Mouse (Mus musculus): ENCODE data around the gene Stc2. TPM values are rescaled to one million over a fixed set of nuclear protein-coding genes. Genes with fewer than 3 reads are reported as not detected.

The Stc2 gene
- polyA plus RNA-seq, 1 experiment from 2014 or later: 6.4 TPM

DNA sequence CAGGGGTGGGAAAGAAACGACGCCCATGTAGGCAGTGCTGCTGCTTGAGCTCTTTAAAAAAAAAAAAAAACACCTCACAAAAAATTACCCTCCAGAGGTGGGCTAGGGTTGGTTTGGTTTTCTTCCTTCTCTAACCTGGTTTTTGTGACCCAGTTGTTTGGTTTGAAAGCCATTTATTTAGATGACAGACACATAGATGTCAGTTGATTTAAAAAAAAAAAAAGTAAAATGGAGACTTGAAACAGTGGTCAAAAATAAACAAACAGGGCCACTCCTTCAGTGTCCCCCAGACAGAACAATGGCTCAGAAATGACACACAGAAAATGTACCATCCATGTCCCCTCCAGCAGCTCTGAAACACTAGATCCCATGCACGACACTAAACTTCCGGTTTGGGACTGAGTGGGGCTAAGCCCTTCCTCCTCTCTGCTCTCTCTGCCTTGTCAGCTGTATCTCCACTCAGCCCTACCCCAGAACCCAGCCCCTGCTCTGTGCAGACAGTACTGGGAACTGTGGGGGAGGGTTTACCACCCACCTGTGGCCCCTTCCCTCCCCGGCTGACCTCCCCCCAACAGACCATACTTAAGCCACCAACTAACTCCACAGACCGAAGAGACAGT is 10.5 kb downstream of the Stc2 start:
- Histone ChIP-seq H3K4me3 (replicated peaks; ENCODE audit: low read length) (no peak overlapping the region), H3K9ac (ENCODE audit: low read length) (no peak overlapping the region), H3K4me2 (ENCODE audit: low read depth, low read length) (no peak overlapping the region), H3K27ac (ENCODE audit: low read length) (no peak overlapping the region), H3K27me3 (ENCODE audit: control insufficient read depth, insufficient read depth, low read length) (no peaks in the 10 kb centered on the region), H3K4me1 (ENCODE audit: control insufficient read depth, insufficient read depth, low read length) (no peaks in the 10 kb centered on the region), H3K9me3 (replicated peaks; ENCODE audit: control insufficient read depth, low read length) (no peaks in the 10 kb centered on the region), H3K36me3 (ENCODE audit: control insufficient read depth, insufficient read depth, low read length) (no peaks in the 10 kb centered on the region)
- 65% methylated on average over 6 of the region's 6 CpGs for WGBS
- ATAC-seq (ENCODE audit: insufficient read depth, low FRiP score): no peak

DNA sequence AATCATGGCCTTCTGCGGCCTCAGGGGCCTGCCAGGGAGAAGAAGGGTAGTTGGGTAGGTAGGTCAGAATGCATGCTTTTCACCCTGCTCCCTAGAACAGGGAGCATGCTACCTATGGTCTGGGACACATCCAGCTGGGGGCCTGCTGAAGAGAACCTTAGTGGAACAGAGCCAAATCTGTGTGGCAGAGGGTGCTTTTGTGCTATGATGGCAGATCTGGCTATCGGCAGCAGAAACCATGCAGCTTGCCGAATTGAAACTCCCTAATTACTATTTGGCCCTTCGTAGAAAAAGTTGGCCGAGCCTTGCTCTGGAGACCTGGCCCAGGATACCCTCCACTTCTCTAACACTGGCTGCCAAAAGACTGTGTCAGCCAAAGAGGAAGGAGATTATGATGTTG is 11.4 kb downstream of the Stc2 start:
- Histone ChIP-seq H3K4me1 (ENCODE audit: control insufficient read depth, insufficient read depth, low read length) (no peaks in the 10 kb centered on the region), H3K27ac (ENCODE audit: low read length) (no peak overlapping the region), H3K36me3 (ENCODE audit: control insufficient read depth, insufficient read depth, low read length) (no peaks in the 10 kb centered on the region), H3K27me3 (ENCODE audit: control insufficient read depth, insufficient read depth, low read length) (no peaks in the 10 kb centered on the region), H3K9me3 (replicated peaks; ENCODE audit: control insufficient read depth, low read length) (no peaks in the 10 kb centered on the region), H3K4me3 (replicated peaks; ENCODE audit: low read length) (no peak overlapping the region), H3K9ac (ENCODE audit: low read length) (no peak overlapping the region), H3K4me2 (ENCODE audit: low read depth, low read length) (no peak overlapping the region)
- 84% methylated on average over 5 of the region's 5 CpGs for WGBS
- ATAC-seq (ENCODE audit: insufficient read depth, low FRiP score): no peak

DNA sequence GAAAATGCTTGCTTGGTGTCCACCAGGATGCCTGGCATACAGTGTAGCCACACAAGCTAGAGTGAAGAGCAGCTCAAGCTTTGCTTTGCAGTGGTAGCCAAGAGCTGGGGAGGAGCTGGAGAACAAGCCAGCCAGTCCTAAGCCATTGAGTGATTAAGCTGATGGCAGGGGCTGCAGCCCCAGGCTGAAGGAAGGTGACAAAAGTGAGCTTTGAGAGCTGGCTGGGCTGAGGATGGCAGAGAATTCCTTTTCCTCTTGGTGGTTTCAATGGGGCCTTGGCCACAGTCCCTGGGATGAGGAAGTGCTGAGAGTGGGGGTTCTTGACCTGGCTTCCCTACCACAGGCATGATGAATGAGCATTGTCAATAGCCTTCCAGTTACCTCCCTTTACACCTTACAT is 13.0 kb downstream of the Stc2 start:
- no peaks in the 10 kb centered on the region for H3K36me3 ChIP-seq (ENCODE audit: control insufficient read depth, insufficient read depth, low read length)

DNA sequence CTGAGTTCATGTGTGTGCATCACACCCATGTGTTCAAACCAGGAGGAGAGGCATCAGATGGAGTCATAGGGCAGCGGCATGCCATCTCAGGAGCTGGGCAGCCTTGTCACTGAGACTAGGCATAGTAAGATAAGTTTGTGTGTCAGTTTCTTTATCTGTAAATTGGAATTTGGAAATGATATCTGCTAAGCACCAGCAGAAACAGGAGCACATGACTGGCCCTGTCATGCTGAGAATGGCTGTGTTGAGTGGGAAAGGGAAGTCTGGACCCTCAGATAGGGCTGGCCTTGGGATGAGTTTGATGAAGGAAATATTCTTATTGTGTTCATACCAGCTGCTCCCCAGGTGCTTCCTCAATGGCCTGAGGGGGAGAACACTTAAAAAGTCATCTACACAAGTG is 14.1 kb downstream of the Stc2 start:
- H3K4me2 ChIP-seq (ENCODE audit: low read depth, low read length): no peak overlapping the region
- H3K9me3 ChIP-seq (replicated peaks; ENCODE audit: control insufficient read depth, low read length): no peaks in the 10 kb centered on the region
- H3K36me3 ChIP-seq (ENCODE audit: control insufficient read depth, insufficient read depth, low read length): no peaks in the 10 kb centered on the region
- WGBS: 88% methylated on average over 1 of the region's 1 CpGs
- no peak for ATAC-seq (ENCODE audit: insufficient read depth, low FRiP score)
- H3K27me3 ChIP-seq (ENCODE audit: control insufficient read depth, insufficient read depth, low read length): no peaks in the 10 kb centered on the region
- H3K4me3 ChIP-seq (replicated peaks; ENCODE audit: low read length): no peak overlapping the region
- no peaks in the 10 kb centered on the region for H3K4me1 ChIP-seq (ENCODE audit: control insufficient read depth, insufficient read depth, low read length)
- no peak overlapping the region for H3K27ac ChIP-seq (ENCODE audit: low read length)
- no peak overlapping the region for H3K9ac ChIP-seq (ENCODE audit: low read length)

More for the DNA sequence above, 13.0 kb downstream of the Stc2 start:
- Histone ChIP-seq H3K9me3 (replicated peaks; ENCODE audit: control insufficient read depth, low read length) (no peaks in the 10 kb centered on the region), H3K4me3 (replicated peaks; ENCODE audit: low read length) (no peak overlapping the region), H3K4me1 (ENCODE audit: control insufficient read depth, insufficient read depth, low read length) (no peaks in the 10 kb centered on the region), H3K27ac (ENCODE audit: low read length) (no peak overlapping the region), H3K9ac (ENCODE audit: low read length) (no peak overlapping the region), H3K27me3 (ENCODE audit: control insufficient read depth, insufficient read depth, low read length) (no peaks in the 10 kb centered on the region), H3K4me2 (ENCODE audit: low read depth, low read length) (no peak overlapping the region)
- no peak for ATAC-seq (ENCODE audit: insufficient read depth, low FRiP score)

DNA sequence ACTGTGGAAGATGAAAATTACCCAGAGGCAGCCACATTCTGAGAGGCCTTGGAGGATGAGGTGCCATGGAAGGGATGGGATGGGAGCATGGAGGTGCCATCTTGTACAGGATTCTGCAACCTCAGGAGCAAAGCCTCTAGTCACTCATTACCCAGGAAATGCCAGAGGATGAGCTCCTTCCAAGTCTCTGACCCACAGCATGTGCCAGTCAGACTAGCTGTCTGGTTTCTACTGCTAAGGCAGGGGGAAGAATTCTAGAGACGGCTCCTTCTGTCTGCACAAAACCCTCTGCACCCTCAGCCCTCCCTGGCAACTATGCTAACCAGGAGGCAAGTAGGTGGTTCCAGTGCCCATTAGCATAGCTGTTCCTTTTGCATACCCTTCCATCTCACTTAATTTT is 15.4 kb downstream of the Stc2 start:
- H3K36me3 ChIP-seq (ENCODE audit: control insufficient read depth, insufficient read depth, low read length): no peaks in the 10 kb centered on the region
- no peak overlapping the region for H3K4me3 ChIP-seq (replicated peaks; ENCODE audit: low read length)
- 76% methylated on average over 1 of the region's 1 CpGs for WGBS
- no peak for ATAC-seq (ENCODE audit: insufficient read depth, low FRiP score)
- no peaks in the 10 kb centered on the region for H3K4me1 ChIP-seq (ENCODE audit: control insufficient read depth, insufficient read depth, low read length)
- H3K9ac ChIP-seq (ENCODE audit: low read length): no peak overlapping the region
- no peaks in the 10 kb centered on the region for H3K27me3 ChIP-seq (ENCODE audit: control insufficient read depth, insufficient read depth, low read length)
- no peaks in the 10 kb centered on the region for H3K9me3 ChIP-seq (replicated peaks; ENCODE audit: control insufficient read depth, low read length)
- no peak overlapping the region for H3K4me2 ChIP-seq (ENCODE audit: low read depth, low read length)
- no peak overlapping the region for H3K27ac ChIP-seq (ENCODE audit: low read length)

Other genes with a start within 250 kb of the Stc2 start
- gene Gm17332, start 187.6 kb downstream of the Stc2 start, polyA plus RNA-seq (2015; fragmentation: Nextera tagmentation; extraction: Ambion mirVana): not detected in 2 replicates